Mouse (Mus musculus) kidney, postnatal 0 days (tissue): ENCODE data around the gene Hlcs. TPM values are rescaled to one million over a fixed set of nuclear protein-coding genes. Genes with fewer than 3 reads are reported as not detected.

Experiments used
- ATAC-seq: fragments of 200-750 bp; cut with Nextera tagmentation; replicated peaks from 2 replicates; pipeline ENCODE4 v1.8.0; 2017; ENCODE audit warnings: low read depth, moderate number of reproducible peaks, moderate TSS enrichment, moderate library complexity; ENCODE audit not compliant: low FRiP score
- DNase-seq: peaks from one replicate; pipeline ENCODE4 v3.0.0-alpha.2; 2016; ENCODE audit warnings: low spot score
- H3K27ac ChIP-seq: fragments of 300-500 bp; sonication (generic); 2 replicates; pipeline ENCODE4 v1.5.1; 2014; ENCODE audit warnings: mild to moderate bottlenecking
- H3K27me3 ChIP-seq: fragments of 300-500 bp; sonication (generic); 2 replicates; pipeline ENCODE4 v1.6.1; 2014; ENCODE audit warnings: low read length, mixed read lengths; ENCODE audit not compliant: insufficient read depth
- H3K36me3 ChIP-seq: fragments of 300-500 bp; sonication (generic); 2 replicates; pipeline ENCODE4 v1.6.1; 2014; ENCODE audit warnings: low read length, mixed read lengths; ENCODE audit not compliant: insufficient read depth
- H3K4me1 ChIP-seq: fragments of 300-500 bp; sonication (generic); replicated peaks from 2 replicates; pipeline ENCODE4 v1.6.1; 2014; ENCODE audit warnings: antibody characterized with exemption, low read length, mixed read lengths; ENCODE audit not compliant: insufficient read depth
- H3K4me2 ChIP-seq: fragments of 300-500 bp; sonication (generic); 2 replicates; pipeline ENCODE4 v1.6.1; 2014; ENCODE audit warnings: mild to moderate bottlenecking, low read length, moderate library complexity, mixed read lengths
- H3K4me3 ChIP-seq: fragments of 300-500 bp; sonication (generic); replicated peaks from 2 replicates; pipeline ENCODE4 v1.5.1; 2014; ENCODE audit warnings: low read depth, low read length
- H3K9ac ChIP-seq: fragments of 300-500 bp; sonication (generic); 2 replicates; pipeline ENCODE4 v1.6.1; 2014; ENCODE audit warnings: low read depth, low read length
- H3K9me3 ChIP-seq: fragments of 300-500 bp; sonication (generic); replicated peaks from 2 replicates; pipeline ENCODE4 v1.6.1; 2016; ENCODE audit warnings: low read length, inconsistent platforms, mixed read lengths
- CTCF ChIP-seq: IDR thresholded peaks from 2 replicates; pipeline ENCODE4 v1.5.1; 2016; ENCODE audit warnings: antibody characterized with exemption, low read depth, mild to moderate bottlenecking, moderate library complexity
- WGBS: fragments of 180-500 bp; shearing (Covaris S2); extraction: QIAGEN DNeasy Blood & Tissue Kit; methylation state at CpG from one replicate; pipeline ENCODE4 v1.1.7; 2014; 5-methylcytosine and 5-hydroxymethylcytosine counted together
- polyA plus RNA-seq: library from polyadenylated mRNA; unstranded; fragments of >200 nt; fragmentation: Nextera tagmentation; extraction: Ambion mirVana; gene quantifications from 2 replicates; pipeline ENCODE4 v1.2.1, GENCODE M21; 2015

The Hlcs gene
- polyA plus RNA-seq, 1 experiment from 2014 or later, result 5.0 TPM

GRCm38 (mm10) chr16:94335656-94336055, 22.3 kb upstream of the Hlcs start:
- no peaks in the 10 kb centered on the region for H3K4me1 ChIP-seq
- DNase-seq, result no peak
- no peaks in the 10 kb centered on the region for H3K36me3 ChIP-seq
- WGBS, result 34% methylated on average over 5 of the region's 5 CpGs
- H3K4me3 ChIP-seq, result no peak overlapping the region
- no peak for ATAC-seq
- H3K9ac ChIP-seq, result no peak overlapping the region
- no peaks in the 10 kb centered on the region for H3K27me3 ChIP-seq
- H3K4me2 ChIP-seq, result no peak overlapping the region
- no peaks in the 10 kb centered on the region for H3K9me3 ChIP-seq
- TF ChIP-seq CTCF, result no peak
- H3K27ac ChIP-seq, result no peak overlapping the region

- DNase-seq, result peak; percentile 33
- no peaks in the 10 kb centered on the region for H3K9me3 ChIP-seq
- H3K4me2 ChIP-seq, result no peak overlapping the region
- WGBS, result 71% methylated on average over 5 of the region's 5 CpGs
- no peaks in the 10 kb centered on the region for H3K36me3 ChIP-seq
- H3K9ac ChIP-seq, result no peak overlapping the region
- 0 out of 2 replicates have a peak, but pooled peaks cover 6% of the 10 kb centered on the region for H3K4me1 ChIP-seq
- H3K4me3 ChIP-seq, result no peak overlapping the region
- peak; percentile 82 for TF ChIP-seq CTCF
- H3K27me3 ChIP-seq, result no peaks in the 10 kb centered on the region
- ATAC-seq, result no peak
- H3K27ac ChIP-seq, result no peak overlapping the region
These were observed 18.5 kb upstream of the Hlcs start for GRCm38 (mm10) chr16:94331886-94332252.

- ATAC-seq, result no peak
- Histone ChIP-seq H3K4me2 (no peak overlapping the region), H3K4me3 (no peak overlapping the region), H3K27me3 (no peaks in the 10 kb centered on the region), H3K9me3 (no peaks in the 10 kb centered on the region), H3K27ac (no peak overlapping the region), H3K36me3 (no peaks in the 10 kb centered on the region), H3K9ac (no peak overlapping the region), H3K4me1 (0 out of 2 replicates have a peak, but pooled peaks cover 6% of the 10 kb centered on the region)
- no peak for TF ChIP-seq CTCF
- WGBS, result 88% methylated on average over 9 of the region's 9 CpGs
- no peak for DNase-seq
These were observed 18.0 kb upstream of the Hlcs start for GRCm38 (mm10) chr16:94331233-94331885.

GRCm38 (mm10) chr16:94330429-94330828, 17.1 kb upstream of the Hlcs start:
- Histone ChIP-seq H3K4me2 (no peak overlapping the region), H3K9me3 (no peaks in the 10 kb centered on the region), H3K27ac (no peak overlapping the region), H3K9ac (no peak overlapping the region), H3K4me3 (no peak overlapping the region), H3K36me3 (no peaks in the 10 kb centered on the region), H3K4me1 (0 out of 2 replicates have a peak, but pooled peaks cover 6% of the 10 kb centered on the region), H3K27me3 (no peaks in the 10 kb centered on the region)
- no peak for ATAC-seq
- DNase-seq, result peak; percentile 14
- no peak for TF ChIP-seq CTCF
- WGBS, result 57% methylated on average over 5 of the region's 5 CpGs

GRCm38 (mm10) chr16:94328881-94329867, 15.8 kb upstream of the Hlcs start:
- ATAC-seq, result no peak
- WGBS, result 12% methylated on average over 25 of the region's 25 CpGs
- H3K9me3 ChIP-seq, result no peaks in the 10 kb centered on the region
- H3K4me1 ChIP-seq, result 0 out of 2 replicates have a peak, but pooled peaks cover 6% of the 10 kb centered on the region
- peak overlapping the region; percentile 91 for H3K4me2 ChIP-seq
- H3K27me3 ChIP-seq, result no peaks in the 10 kb centered on the region
- DNase-seq, result peak; percentile 11
- H3K4me3 ChIP-seq, result peak overlapping the region; percentile 57
- no peak overlapping the region for H3K27ac ChIP-seq
- no peak for TF ChIP-seq CTCF
- peak overlapping the region; percentile 57 for H3K9ac ChIP-seq
- H3K36me3 ChIP-seq, result no peaks in the 10 kb centered on the region
